Mouse (Mus musculus) hindbrain, embryonic 12.5 days (tissue): Measurements from ENCODE around the gene Itsn2. TPM values are rescaled to one million over a fixed set of nuclear protein-coding genes. Genes with fewer than 3 reads are reported as not detected.
"Not testable (repeated sequence)": the region's sequence is repeated elsewhere in the genome, so short reads cannot be mapped to it uniquely, and the experiment has no call there.

Experiments used
- ATAC-seq: fragments of 200-750 bp; cut with Nextera tagmentation; 2 replicates; pipeline ENCODE4 v1.8.0; 2017; ENCODE audit warnings: moderate TSS enrichment; ENCODE audit not compliant: low FRiP score
- H3K27ac ChIP-seq: fragments of 300-500 bp; sonication (generic); 2 replicates; pipeline ENCODE4 v1.5.1; 2016; ENCODE audit warnings: mild to moderate bottlenecking
- H3K27me3 ChIP-seq: fragments of 300-500 bp; sonication (generic); 2 replicates; pipeline ENCODE4 v1.6.1; 2016; ENCODE audit warnings: mild to moderate bottlenecking
- H3K36me3 ChIP-seq: fragments of 300-500 bp; sonication (generic); 2 replicates; pipeline ENCODE4 v1.6.1; 2016; ENCODE audit warnings: mild to moderate bottlenecking
- H3K4me1 ChIP-seq: fragments of 300-500 bp; sonication (generic); 2 replicates; pipeline ENCODE4 v1.6.1; 2016
- H3K4me2 ChIP-seq: fragments of 300-500 bp; sonication (generic); replicated peaks from 2 replicates; pipeline ENCODE4 v1.6.1; 2016; ENCODE audit warnings: mild to moderate bottlenecking
- H3K4me3 ChIP-seq: fragments of 300-500 bp; sonication (generic); 2 replicates; pipeline ENCODE4 v1.5.1; 2016; ENCODE audit warnings: mild to moderate bottlenecking
- H3K9ac ChIP-seq: fragments of 300-500 bp; sonication (generic); 2 replicates; pipeline ENCODE4 v1.6.1; 2016; ENCODE audit warnings: mild to moderate bottlenecking, moderate library complexity
- H3K9me3 ChIP-seq: fragments of 300-500 bp; sonication (generic); replicated peaks from 2 replicates; pipeline ENCODE4 v1.6.1; 2016; ENCODE audit warnings: mild to moderate bottlenecking
- WGBS: fragments of 180-500 bp; shearing (Covaris S2); methylation state at CpG from one replicate; pipeline ENCODE4 v1.1.7; 2016; 5-methylcytosine and 5-hydroxymethylcytosine counted together
- polyA plus RNA-seq: library from polyadenylated mRNA; unstranded; fragments of >200 nt; fragmentation: Nextera tagmentation; extraction: Ambion mirVana; gene quantifications from 2 replicates; pipeline ENCODE4 v1.2.1, GENCODE M21; 2016

Gene Itsn2
- polyA plus RNA-seq = 20.7 and 21.8 TPM in 2 replicates

- H3K4me3 ChIP-seq = peak within 1 kb of the TSS; percentile 94
- H3K27ac ChIP-seq = peak within 1 kb of the TSS; percentile 52
- H3K9me3 ChIP-seq = no peaks in the 10 kb centered on the region
- peaks cover 6% of the 10 kb centered on the region for H3K4me1 ChIP-seq
- no peaks in the 10 kb centered on the region for H3K36me3 ChIP-seq
- ATAC-seq = peak; percentile 90
- H3K4me2 ChIP-seq = peak within 1 kb of the TSS; percentile 81
- under 1% methylated on average over 40 of the region's 49 CpGs for WGBS
- H3K27me3 ChIP-seq = peaks cover 5% of the 10 kb centered on the region; the same call in 1 of the 2 replicates
- peak within 1 kb of the TSS; percentile 87 for H3K9ac ChIP-seq
These were observed at the start of gene Itsn2, which contains the start of gene Gm3625 for GRCm38 (mm10) chr12:4592541-4593165. Itsn2 (plus strand) TSS chr12:4592638. Gm3625 (minus strand) TSS chr12:4592927.

GRCm38 (mm10) chr12:4544400-4544919, 48.0 kb upstream of the Itsn2 start:
- Histone ChIP-seq H3K9ac (no peak overlapping the region), H3K27me3 (no peaks in the 10 kb centered on the region), H3K27ac (no peak overlapping the region), H3K4me2 (no peak overlapping the region), H3K4me1 (peaks cover 3% of the 10 kb centered on the region), H3K4me3 (no peak overlapping the region), H3K36me3 (no peaks in the 10 kb centered on the region), H3K9me3 (peaks cover 4% of the 10 kb centered on the region; the same call in 1 of the 2 replicates)
- ATAC-seq = no peak
- 87% methylated on average over 5 of the region's 5 CpGs for WGBS

- Histone ChIP-seq H3K9ac (no peak overlapping the region), H3K4me1 (peaks cover 3% of the 10 kb centered on the region), H3K9me3 (peaks cover 4% of the 10 kb centered on the region; the same call in 1 of the 2 replicates), H3K36me3 (no peaks in the 10 kb centered on the region), H3K27me3 (no peaks in the 10 kb centered on the region), H3K4me3 (no peak overlapping the region), H3K4me2 (no peak overlapping the region), H3K27ac (no peak overlapping the region)
- ATAC-seq = no peak
These were observed 47.0 kb upstream of the Itsn2 start for GRCm38 (mm10) chr12:4545425-4545824.

- Histone ChIP-seq H3K27me3 (no peaks in the 10 kb centered on the region), H3K36me3 (no peaks in the 10 kb centered on the region), H3K9me3 (peaks cover 4% of the 10 kb centered on the region; the same call in 1 of the 2 replicates), H3K4me3 (no peak overlapping the region), H3K27ac (no peak overlapping the region), H3K4me1 (peaks cover 3% of the 10 kb centered on the region), H3K4me2 (no peak overlapping the region), H3K9ac (no peak overlapping the region)
- WGBS = 64% methylated on average over 5 of the region's 5 CpGs
- ATAC-seq = no peak
These were observed 45.9 kb upstream of the Itsn2 start for GRCm38 (mm10) chr12:4546491-4546890.

- WGBS = 55% methylated on average over 14 of the region's 14 CpGs
These were observed 44.9 kb upstream of the Itsn2 start for GRCm38 (mm10) chr12:4547557-4547956.

GRCm38 (mm10) chr12:4548053-4549013, 44.1 kb upstream of the Itsn2 start:
- peak overlapping the region; percentile 45 for H3K4me2 ChIP-seq
- peak; percentile 69 for ATAC-seq
- H3K27me3 ChIP-seq = no peaks in the 10 kb centered on the region
- peaks cover 4% of the 10 kb centered on the region; the same call in 1 of the 2 replicates for H3K9me3 ChIP-seq
- 25% methylated on average over 18 of the region's 18 CpGs for WGBS
- H3K4me3 ChIP-seq = 0 out of 2 replicates have a peak overlapping the region, but pooled peaks have one; percentile 8
- peaks cover 3% of the 10 kb centered on the region for H3K4me1 ChIP-seq
- H3K36me3 ChIP-seq = no peaks in the 10 kb centered on the region
- no peak overlapping the region for H3K9ac ChIP-seq
- H3K27ac ChIP-seq = no peak overlapping the region

More at GRCm38 (mm10) chr12:4547557-4547956, 44.9 kb upstream of the Itsn2 start:
- Histone ChIP-seq H3K9ac (no peak overlapping the region), H3K4me3 (no peak overlapping the region), H3K36me3 (no peaks in the 10 kb centered on the region), H3K4me2 (no peak overlapping the region), H3K27ac (no peak overlapping the region), H3K9me3 (peaks cover 4% of the 10 kb centered on the region; the same call in 1 of the 2 replicates), H3K27me3 (no peaks in the 10 kb centered on the region), H3K4me1 (peaks cover 3% of the 10 kb centered on the region)
- no peak for ATAC-seq

GRCm38 (mm10) chr12:4553704-4554103, 38.7 kb upstream of the Itsn2 start:
- H3K9me3 ChIP-seq, H3K4me3 ChIP-seq, ATAC-seq, H3K27ac ChIP-seq, H3K4me1 ChIP-seq, H3K4me2 ChIP-seq, H3K36me3 ChIP-seq, H3K9ac ChIP-seq, H3K27me3 ChIP-seq: not testable (repeated sequence)
- 89% methylated on average over 3 of the region's 3 CpGs for WGBS

GRCm38 (mm10) chr12:4555451-4555850, 37.0 kb upstream of the Itsn2 start:
- H3K27me3 ChIP-seq = no peaks in the 10 kb centered on the region
- H3K4me1 ChIP-seq = no peaks in the 10 kb centered on the region
- H3K27ac ChIP-seq = no peak overlapping the region
- H3K36me3 ChIP-seq = no peaks in the 10 kb centered on the region
- H3K4me3 ChIP-seq = no peak overlapping the region
- WGBS = 78% methylated on average over 5 of the region's 6 CpGs
- H3K4me2 ChIP-seq = no peak overlapping the region
- ATAC-seq = no peak
- H3K9me3 ChIP-seq = no peaks in the 10 kb centered on the region
- H3K9ac ChIP-seq = no peak overlapping the region

- Histone ChIP-seq H3K36me3 (no peaks in the 10 kb centered on the region), H3K27me3 (no peaks in the 10 kb centered on the region), H3K4me2 (no peak overlapping the region), H3K4me1 (no peaks in the 10 kb centered on the region), H3K4me3 (no peak overlapping the region), H3K9me3 (no peaks in the 10 kb centered on the region), H3K9ac (no peak overlapping the region), H3K27ac (no peak overlapping the region)
- 85% methylated on average over 9 of the region's 9 CpGs for WGBS
- no peak for ATAC-seq
These were observed 35.5 kb upstream of the Itsn2 start for GRCm38 (mm10) chr12:4556891-4557290.

GRCm38 (mm10) chr12:4557436-4557835, 35.0 kb upstream of the Itsn2 start:
- H3K9me3 ChIP-seq = no peaks in the 10 kb centered on the region
- no peaks in the 10 kb centered on the region for H3K36me3 ChIP-seq
- H3K27me3 ChIP-seq = no peaks in the 10 kb centered on the region
- WGBS = 75% methylated on average over 3 of the region's 3 CpGs
- H3K4me2 ChIP-seq = no peak overlapping the region
- H3K9ac ChIP-seq = no peak overlapping the region
- H3K4me3 ChIP-seq = no peak overlapping the region
- no peak for ATAC-seq
- no peaks in the 10 kb centered on the region for H3K4me1 ChIP-seq
- H3K27ac ChIP-seq = no peak overlapping the region

- Histone ChIP-seq H3K4me1 (no peaks in the 10 kb centered on the region), H3K4me2 (no peak overlapping the region), H3K4me3 (no peak overlapping the region), H3K27ac (no peak overlapping the region), H3K27me3 (no peaks in the 10 kb centered on the region), H3K36me3 (no peaks in the 10 kb centered on the region), H3K9ac (no peak overlapping the region), H3K9me3 (no peaks in the 10 kb centered on the region)
- ATAC-seq = no peak
- 86% methylated on average over 3 of the region's 3 CpGs for WGBS
These were observed 34.4 kb upstream of the Itsn2 start for GRCm38 (mm10) chr12:4558013-4558412.
